Mouse (Mus musculus) kidney, adult 11 months (tissue): ENCODE measurements around the gene Upk3bl.
"Not testable (repeated sequence)": the region's sequence is repeated elsewhere in the genome, so short reads cannot be mapped to it uniquely, and the experiment has no call there.

ENCODE experiments used
- DNase-seq: peaks from one replicate; pipeline ENCODE4 v3.0.0; 2022

The Upk3bl gene

DNA sequence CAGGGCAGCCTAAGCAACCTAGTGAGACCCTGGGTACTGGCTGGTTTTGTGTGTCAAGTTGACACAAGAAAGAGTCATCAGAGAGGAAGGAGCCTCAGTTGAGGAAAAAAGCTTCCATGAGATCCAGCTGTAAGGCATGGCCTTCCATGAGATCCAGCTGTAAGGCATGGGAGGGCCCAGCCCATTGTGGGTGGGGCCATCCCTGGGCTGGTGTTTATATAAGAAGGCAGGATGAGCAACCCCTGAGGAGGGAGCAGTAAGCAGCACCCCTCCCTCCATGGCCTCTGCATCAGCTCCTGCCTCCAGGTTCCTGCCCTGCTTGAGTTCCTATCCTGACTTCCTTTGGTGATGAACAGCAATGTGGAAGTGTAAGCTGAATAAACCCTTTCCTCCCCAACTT, 5.8 kb upstream of the Upk3bl start:
- not testable (repeated sequence) for DNase-seq

GRCm38 (mm10) chr5:136049926-136050325, 4.4 kb upstream of the Upk3bl start:
- no peak for DNase-seq

DNA sequence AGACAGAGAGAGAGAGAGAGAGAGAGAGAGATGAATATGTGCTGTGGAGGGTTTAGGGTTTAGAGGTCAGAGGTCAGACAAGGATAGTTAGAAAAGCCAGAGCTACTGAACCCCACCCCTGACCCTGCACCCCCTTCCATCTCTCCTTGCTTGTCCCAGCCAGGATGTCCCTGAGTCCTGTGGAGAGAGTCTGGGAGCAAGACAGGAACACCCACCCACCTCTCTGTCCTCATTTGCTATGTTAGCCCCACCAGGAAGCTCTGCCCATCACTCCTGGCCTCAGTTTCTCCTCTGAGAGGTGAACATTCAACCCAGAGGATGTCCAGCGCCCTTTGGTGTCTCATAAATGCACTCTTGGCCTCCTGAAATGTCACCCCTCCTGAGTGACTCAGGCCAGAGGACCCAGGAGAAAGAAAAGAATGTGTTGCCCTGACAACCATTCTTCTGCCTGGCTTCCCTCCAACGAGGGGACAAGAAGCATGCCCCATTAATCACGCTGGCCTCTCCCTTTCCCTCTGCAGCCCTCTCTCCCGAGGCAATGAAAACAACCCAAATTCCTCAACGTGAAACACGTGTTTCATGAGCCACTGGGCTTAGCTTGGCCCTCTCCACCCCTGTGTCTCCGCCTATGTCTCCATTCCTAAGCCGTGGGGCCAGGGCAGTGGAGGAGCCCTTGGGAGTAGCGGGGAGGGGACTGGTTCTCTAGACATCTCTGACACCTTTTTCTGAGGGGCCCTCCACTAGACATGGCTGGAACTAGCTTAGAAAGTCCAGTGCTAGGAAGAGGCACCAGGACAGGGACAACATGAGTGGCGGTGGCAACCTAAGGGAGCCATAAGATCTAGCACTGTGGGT, 2.8 kb upstream of the Upk3bl start:
- peak; percentile 89 for DNase-seq

DNA sequence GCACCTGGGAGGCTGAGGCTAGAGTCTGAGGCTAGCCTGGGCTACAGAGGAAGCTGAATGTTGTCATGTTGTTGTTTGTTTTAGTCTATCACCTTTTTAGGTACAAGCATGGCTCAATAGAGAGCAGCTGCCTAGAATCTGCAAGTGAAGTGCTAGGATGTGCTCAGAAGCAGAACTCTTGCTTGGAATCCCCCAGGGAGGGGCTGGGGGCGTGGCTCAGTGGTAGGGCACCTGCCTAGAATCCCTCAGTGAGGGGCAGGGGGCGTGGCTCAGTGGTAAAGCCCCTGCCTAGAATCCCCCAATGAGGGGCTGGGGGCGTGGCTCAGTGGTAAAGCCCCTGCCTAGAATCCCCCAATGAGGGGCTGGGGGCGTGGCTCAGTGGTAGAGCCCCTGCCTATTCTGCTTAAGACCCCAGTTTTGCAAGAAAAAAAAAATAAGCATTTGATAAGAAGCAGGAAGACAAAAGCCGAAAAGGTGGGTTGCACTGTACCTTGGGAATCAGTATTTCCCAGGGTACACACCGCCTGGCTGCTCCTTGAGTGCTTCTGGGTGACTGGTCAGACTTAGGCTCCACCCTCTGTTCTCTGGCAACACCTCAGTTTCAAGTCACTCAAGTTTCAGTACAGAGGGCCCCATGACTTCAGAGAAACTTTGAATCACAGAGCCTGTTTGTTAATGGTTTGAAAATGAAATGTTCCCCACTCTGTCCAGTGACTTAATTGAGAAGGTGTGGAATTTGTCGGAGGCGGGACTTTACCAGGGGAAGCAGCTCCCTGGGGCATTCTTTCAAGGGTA, 1.2 kb upstream of the Upk3bl start:
- peak; percentile 71 for DNase-seq

DNA sequence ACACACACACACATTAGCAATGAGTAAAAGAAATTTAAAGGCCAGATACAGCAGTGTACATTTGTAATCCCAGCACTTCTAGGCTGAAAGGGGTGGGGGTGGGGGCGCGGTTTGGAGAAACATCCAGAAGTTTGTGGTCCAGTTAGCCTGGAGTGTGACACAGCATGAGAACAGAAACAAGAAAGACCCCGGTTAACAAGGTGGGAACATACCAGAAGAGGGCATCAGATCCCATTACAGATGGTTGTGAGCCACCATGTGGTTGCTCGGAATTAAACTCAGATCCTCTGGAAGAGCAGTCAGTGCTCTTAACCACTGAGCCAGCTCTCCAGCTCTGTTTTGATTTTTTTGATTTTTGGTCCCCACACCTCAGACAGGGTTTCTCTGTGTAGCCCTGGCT, 1.8 kb downstream of the Upk3bl start:
- DNase-seq: no peak

DNA sequence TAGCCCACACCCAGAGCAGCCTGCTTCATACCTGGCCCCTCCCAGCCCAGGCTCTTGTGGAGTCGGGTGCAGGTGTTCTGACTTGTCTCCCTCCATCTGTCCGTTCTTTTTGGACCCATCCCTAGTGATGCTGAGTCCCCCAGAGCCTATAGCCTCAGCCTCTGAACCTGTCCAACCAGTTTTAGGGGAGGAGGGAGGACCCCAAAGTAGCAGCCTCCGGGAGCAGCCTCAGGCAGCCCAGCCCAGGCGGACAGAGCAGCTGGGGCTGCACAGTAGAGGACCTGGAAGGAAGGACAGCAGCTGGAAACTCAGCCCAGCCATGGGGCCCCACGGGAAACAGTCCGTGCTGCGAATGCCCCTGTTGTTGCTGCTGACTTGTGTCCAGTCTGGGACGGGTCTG, 2.8 kb downstream of the Upk3bl start:
- no peak for DNase-seq

GRCm38 (mm10) chr5:136061567-136061966, 7.3 kb downstream of the Upk3bl start:
- DNase-seq: peak; percentile 68

DNA sequence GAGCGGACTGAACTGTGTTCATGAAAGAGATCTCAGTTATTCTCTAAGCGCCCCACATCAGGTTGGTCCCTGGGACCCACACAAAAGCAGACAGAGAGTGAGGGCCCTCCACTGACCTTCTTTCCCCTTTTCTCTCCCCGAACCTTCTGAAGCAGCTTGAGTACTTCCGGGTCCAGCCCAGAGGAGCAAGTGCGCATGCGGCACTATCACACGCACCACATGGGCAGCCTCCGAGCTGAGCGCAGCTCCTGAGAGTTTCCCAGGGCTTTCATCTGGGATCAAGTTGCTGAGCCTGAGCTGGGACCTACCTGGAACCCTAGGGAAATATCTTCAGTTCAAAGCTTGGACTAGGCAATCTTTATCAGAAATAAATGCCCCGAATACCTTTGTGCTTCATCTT, 9.6 kb downstream of the Upk3bl start:
- DNase-seq: no peak

DNA sequence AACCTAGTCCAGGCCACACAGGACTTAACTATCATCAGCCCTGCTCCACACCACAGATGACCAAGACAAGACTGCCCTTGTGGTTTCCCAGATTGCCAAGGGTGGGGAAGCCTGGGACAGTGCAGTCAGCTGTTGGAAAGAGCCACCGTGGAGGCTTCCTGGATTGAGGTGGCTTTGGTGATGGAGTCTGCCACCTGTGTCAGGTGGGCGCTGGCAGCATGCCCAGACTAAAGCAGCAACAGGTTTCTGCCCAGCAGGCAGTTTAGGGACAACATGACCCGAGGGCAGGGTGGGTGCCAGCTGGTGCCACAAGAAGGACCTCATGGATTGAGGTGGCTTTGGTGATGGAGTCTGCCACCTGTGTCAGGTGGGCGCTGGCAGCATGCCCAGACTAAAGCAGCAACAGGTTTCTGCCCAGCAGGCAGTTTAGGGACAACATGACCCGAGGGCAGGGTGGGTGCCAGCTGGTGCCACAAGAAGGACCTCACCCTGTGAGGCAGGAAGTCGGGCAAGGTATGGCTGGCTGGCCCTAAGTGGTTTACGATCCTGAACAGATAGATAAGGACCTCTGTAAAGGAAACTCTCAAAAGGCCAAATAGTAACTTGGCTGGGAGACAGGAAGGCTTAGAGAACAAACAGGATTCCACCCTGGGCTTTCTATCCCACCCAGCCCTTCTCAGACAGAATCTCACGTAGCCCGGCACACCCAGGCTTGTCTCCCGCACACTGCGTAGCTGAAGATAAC, 12.3 kb downstream of the Upk3bl start:
- DNase-seq: not testable (repeated sequence)

DNA sequence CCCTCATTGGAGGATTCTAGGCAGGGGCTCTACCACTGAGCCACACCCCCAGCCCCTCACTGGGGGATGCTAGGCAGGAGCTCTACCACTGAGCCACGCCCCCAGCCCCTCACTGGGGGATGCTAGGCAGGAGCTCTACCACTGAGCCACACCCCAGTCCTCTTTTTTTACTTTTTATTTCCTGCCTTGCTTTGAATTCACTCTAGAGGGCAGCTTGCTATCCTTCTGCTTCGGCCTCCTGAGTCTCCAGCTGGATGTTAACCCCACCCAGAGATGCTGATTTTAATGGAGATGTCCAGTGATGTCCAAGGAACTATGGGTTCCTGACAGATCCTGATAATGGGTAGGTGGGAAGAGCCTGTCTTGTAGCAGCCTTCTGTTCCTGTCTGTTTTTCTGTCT, 15.1 kb downstream of the Upk3bl start:
- no peak for DNase-seq

GRCm38 (mm10) chr5:136073051-136073450, 18.8 kb downstream of the Upk3bl start:
- no peak for DNase-seq

GRCm38 (mm10) chr5:136073526-136073925, 19.2 kb downstream of the Upk3bl start:
- DNase-seq: no peak

DNA sequence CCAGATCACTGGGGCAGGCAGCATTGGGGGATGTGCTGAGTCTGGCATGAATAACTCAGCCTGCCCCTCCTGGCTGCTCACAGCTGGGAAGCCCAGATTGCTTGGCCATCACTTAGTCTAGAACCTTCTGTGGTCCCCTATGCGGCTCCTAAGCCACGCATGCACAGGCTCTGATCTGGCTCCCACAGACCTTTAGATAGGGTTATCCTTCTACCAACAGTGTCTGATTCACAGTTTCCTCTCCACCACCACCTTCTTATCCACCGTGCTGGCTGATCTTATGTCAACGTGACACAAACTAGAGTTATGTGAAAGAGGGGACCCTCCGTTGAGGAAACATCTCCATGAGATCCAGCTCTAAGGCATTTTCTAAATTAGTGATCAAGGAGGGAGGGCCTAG, 20.8 kb downstream of the Upk3bl start:
- DNase-seq: no peak

DNA sequence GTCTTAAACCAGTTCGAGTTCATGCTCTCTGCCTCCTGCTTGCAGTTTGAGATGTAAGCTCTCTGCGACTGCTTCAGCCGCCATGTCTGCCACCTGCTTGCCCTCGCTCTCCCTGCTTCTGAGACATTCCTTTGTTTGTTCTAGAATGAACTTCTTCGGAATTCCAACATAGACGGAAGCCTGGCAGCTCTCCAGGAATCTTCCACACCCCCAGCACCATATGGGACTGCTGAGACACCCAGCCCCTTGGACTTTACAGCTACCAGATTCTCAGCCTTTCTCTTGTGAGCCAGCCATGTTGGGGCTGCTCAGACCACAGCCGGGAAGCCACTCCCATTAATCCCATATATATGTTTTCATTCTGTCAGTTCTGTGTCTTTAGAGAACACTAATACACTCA, 22.0 kb downstream of the Upk3bl start:
- no peak for DNase-seq

DNA sequence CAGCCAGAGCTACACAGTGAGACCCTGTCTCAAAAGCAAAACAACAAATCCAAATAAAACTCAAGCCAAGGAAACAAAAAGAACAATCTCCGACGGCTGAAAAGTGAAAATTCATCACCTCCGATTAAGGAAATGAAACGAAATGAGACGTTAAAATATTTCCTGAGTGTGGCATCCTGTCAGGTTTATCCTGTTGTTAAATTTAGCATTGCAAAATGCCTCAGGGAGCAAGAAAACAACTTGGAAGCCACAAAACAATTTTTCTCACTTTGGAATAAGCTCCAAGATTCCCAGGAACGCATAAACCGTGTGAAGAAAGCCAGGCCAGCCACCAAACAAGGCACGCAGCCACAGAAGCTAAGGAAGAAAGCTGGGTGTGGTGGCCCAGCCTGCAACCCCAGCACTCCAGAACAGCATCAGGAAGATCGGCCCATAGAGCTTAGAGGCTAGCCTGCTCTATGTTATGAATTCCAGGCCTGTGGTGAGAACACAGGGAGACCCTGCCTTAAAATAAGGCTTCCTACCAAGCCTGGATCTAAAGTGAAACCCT, 22.8 kb downstream of the Upk3bl start:
- peak; percentile 36 for DNase-seq

DNA sequence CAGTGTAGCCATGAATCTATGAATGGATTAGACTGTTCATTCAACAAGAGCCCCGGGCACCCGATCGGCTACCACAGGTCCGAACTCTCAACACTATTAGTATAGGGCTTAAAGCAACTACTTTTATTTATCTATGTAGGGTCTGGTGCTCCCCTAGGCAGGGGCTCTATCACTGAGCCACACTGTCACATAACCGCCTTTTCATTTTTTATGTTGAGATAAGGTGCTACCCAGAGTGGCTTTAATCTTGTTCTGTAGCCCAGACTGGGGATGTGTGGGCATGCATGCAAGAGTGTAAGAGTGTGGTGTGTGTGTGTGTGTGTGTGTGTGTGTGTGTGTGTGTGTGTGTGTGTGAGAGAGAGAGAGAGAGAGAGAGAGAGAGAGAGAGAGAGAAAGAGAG, 23.8 kb downstream of the Upk3bl start:
- DNase-seq: no peak

DNA sequence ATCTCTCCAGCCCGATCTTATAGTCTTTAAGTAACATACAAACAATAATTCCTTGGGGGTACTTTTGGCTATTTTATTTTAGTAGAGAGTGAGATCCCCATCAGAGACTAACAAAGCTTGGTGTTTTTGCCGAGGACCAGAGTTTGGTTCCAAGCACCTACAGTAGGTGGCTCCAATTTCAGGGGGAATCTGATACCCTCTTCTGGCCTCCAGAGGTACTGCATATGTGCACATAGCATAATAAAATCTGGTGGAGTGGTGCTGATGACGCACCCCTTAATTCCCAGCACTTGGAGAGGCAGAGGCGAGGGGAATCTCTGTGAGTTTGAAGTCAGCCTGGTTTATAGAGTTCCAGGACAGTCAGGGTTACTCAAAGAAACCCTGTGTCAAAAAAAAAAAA, 28.1 kb downstream of the Upk3bl start:
- no peak for DNase-seq

DNA sequence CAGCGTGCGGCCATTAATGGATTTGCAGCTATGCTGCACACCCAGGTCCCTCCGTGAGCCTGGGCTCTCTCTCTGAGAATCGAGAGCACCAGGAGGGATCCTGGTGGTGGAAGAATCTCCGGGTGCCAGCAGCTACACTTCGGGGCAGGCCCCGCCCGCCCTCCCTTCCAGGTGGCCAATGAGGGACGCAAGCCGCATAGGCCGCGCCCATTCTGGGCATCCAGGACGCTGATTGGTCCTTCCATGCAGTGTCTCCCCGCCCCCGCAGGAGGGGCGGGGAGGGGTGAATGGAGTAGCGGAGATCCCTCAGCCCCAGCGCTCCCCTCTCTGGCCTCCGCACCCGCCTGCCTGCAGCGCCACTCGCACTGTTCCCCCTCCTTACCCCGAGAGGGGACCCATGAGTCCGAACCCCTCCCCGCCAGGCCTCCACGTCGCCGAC, 29.4 kb downstream of the Upk3bl start, which contains the start of gene Rasa4:
Gene Rasa4, plus strand, starts transcription at position 248 of the 439 bp plus-strand sequence.
- DNase-seq: peak; percentile 93

- DNase-seq: no peak
Observed at GRCm38 (mm10) chr5:136084144-136084881, 30.0 kb downstream of the Upk3bl start.

DNA sequence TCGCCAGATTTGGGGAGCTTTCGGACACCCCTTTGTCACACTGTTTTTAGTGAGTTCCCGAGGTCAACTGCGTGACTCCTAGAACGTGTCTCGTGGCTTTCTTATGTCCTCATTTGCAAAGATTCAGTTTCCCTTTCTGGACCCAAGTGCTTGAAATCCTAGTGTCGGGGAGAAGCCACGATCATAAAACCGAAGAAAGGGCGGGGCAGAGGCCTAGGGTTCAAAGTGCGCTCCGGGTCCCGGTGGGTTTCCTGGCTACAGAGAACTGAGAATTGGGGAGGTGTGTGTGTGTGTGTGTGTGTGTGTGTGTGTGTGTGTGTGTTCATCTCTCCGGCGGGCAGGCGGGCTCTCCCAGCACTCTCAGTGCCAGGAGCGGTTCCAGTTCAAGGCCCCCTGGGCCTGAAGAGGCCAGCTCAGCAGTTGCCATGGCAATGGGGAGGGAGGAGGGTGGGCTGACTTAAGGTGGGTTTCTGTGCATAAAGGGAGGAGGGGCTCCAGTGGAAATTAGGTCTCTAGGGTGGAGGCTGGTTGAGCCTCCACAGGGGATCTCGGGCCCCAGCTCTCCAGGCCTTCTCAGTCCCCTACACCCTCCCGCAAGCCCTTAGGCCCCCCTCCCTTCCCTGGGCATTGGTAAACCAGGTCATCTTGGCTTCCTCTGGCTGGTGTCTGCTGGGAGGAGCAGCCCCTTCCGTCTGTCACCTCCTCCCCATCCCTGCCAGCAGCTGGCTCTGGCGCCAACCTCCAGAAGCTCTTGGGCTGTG, 30.8 kb downstream of the Upk3bl start:
- peak; percentile 17 for DNase-seq

DNA sequence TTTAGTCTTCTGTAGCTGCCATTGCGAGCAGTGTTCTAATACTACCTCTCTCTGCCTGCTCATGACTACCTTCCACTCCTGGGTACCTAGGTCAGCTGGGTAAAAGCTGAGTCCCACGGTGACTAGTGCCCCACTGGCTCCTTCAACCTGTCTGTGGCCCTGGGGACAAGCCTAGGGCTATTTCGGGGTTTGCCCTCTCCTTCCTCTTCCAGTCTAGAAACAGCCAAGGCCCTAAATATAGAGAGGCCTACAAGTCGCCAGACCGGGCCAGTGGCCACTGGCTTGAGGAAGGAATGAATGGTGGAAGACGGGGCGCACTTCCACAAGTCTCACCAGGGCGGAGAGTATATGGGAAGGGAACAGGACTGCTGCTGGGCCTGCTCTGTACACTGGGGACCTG, 32.0 kb downstream of the Upk3bl start:
- DNase-seq: no peak
